Mouse (Mus musculus): ENCODE results near the gene Capn2.
A peak's percentile ranks its signal among the peaks of the same experiment; 100 is the strongest.

Capn2 gene

DNA sequence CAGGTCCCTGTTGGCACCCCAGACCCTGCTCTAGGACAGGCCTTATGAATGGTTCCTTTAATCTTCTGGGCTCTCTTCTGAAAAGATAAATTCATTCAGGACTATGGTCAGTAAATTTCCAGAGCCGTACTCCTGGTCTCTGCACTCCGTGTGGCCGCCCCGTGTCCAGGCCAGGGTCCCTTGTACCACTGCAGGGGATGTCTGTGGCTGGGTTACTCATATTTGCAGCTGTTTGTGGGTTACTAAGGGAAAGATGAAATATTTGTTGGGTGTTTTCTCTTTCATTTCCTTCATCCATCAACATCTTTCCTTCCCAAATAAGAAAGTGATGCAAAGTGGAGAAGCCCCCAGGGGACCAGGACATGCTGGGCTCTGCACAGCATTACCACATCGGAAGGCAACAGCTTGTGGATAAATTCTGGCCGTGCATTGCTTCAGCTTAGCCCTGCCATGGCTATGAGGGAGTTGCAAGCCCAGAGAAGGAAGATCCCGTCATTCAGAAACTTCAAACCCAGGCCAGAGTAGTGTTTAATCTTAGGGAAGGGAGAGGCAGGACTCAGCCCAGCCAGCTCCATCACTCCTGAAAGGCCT, 15.5 kb downstream of the Capn2 start:
- DNase-seq (ENCODE audit: low read depth): no peak

DNA sequence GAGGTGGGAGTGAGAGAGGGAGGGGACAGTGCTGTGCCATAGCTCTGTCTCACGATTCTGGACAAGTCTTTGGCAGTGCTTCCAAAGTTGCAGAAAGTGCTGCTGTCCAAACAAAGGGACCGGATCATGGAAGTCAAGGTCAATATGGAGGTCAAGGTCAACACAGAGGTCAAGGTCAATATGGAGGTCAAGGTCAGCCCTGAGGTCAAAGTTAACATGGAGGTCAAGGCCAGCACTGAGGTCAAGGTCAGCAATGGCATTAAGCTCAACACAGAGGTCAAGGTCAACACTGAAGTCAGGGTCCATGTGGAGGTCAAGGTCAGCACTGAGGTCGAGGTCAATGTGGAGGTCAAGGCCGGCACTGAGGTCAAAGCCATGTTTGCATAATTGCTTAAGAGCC, 16.6 kb downstream of the Capn2 start:
- DNase-seq (ENCODE audit: low read depth): no peak

DNA sequence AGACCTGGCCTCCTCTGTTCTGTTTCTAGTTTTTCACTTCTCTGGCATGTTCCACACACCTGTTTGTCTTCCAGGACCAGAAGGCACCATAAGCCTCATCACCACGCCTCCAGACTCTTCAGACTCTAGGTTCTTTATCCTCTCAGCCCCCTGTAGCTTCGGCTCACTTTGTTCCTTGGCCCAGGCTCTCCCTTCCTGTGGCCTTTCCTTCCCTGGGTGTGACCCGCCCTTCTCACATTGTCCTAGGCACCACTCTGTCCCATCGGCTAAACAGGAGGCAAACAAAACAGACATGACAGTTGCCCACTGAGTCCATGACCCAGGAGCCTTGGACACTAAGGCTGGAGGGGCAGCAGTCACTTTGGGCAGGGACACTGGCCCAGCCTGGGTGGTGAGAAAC, 17.2 kb downstream of the Capn2 start:
- DNase-seq (ENCODE audit: low read depth): no peak

DNA sequence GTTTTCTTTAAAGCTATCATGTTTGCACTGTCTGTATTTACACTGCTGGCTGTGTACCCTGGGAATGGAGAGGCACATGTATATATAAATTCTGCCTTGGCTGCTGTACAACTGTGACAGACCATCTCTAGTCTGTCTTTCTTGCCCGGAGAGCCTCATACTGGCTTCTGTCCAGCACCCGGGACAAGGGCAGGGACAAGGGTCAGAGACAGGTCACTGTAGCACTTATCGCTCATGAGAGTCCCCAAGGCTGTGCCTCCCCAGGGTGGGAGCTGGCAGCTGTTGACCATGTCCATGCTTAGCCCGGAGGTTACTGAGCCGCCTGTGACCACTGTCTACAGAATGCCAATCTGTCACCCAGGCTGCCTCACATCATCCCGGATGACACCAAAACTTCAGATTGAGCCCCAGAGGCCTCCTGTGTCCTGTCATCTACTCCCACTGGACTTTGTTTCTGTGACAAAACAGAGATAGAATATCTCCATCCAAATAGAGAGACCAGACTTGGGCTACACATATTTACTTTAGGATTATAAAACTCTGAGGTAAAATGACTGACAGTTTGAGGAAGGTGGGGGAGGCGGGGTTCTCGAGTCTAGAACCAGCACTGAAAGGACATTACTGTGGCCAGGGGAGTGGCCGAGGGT, 17.8 kb downstream of the Capn2 start:
- DNase-seq (ENCODE audit: low read depth): no peak

DNA sequence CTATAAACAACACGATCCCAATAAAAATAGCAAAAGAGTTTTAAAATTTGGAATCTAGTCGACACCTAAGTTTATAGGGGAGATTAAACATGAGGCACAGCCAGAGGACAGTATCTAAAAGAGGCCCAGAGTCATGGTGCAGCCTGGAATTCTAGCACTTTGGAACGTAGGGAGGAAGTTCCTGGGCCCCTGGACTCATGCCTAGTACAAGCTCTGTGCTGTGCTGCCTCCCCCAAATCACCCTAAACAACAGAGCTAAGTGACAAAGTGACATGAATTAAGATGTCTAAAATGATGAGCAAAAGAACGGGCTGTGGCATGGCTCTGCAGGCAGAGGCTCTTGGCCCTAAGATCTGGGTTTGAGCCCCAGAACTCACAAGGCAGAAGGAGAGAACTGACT, 19.7 kb downstream of the Capn2 start:
- DNase-seq (ENCODE audit: low read depth): no peak

DNA sequence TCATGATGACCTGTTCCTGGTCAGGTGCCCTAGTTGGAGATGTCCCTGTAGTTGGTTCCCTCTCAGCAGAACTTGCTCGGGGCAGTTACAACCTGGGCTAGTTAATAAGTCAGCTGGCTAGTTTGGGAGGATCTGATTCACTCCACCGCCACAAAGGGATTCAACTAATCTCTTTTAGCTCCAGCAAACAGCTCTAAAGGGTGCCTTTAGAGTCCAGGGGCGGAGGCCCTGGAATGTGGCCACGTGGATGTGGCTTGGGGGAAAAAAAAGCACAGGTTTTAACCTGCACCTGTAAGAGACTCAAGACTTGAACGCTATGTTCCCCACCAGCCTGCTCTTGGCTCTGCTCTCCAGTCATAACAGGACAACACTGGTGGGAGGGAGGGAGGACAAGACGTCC, 20.7 kb downstream of the Capn2 start:
- DNase-seq (ENCODE audit: low read depth): no peak

- no peak for DNase-seq (ENCODE audit: low read depth)
These were observed 22.9 kb downstream of the Capn2 start for GRCm38 (mm10) chr1:182494285-182495145.

DNA sequence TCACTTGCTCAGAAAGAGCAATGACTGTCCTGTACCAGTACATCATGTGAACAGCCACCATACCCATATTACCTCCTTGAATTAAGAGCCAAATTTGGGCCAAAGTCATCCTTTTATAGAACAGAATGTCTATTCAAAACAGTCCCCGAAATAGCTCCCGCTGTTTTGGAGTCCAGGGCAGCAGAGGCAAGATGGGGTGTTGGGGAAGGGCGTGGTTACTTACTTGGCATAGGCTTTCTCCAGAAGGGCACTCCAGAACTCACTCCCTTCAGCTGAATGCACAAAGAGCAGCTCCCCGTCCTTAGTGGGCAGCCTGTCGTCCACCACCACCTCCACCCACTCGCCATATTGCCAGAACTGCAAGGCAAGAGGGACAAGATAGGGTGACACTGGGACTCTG, 25.6 kb downstream of the Capn2 start:
- no peak for DNase-seq (ENCODE audit: low read depth)

- no peak for DNase-seq (ENCODE audit: low read depth)
These were observed 26.8 kb downstream of the Capn2 start for GRCm38 (mm10) chr1:182490568-182490967.

- peak; percentile 65 for DNase-seq (ENCODE audit: low read depth)
These were observed 27.5 kb downstream of the Capn2 start for GRCm38 (mm10) chr1:182489803-182490452.

- DNase-seq (ENCODE audit: low read depth): no peak
These were observed 28.9 kb downstream of the Capn2 start for GRCm38 (mm10) chr1:182488503-182488902.

GRCm38 (mm10) chr1:182483910-182484274, 33.5 kb downstream of the Capn2 start:
- DNase-seq (ENCODE audit: low read depth): no peak

DNA sequence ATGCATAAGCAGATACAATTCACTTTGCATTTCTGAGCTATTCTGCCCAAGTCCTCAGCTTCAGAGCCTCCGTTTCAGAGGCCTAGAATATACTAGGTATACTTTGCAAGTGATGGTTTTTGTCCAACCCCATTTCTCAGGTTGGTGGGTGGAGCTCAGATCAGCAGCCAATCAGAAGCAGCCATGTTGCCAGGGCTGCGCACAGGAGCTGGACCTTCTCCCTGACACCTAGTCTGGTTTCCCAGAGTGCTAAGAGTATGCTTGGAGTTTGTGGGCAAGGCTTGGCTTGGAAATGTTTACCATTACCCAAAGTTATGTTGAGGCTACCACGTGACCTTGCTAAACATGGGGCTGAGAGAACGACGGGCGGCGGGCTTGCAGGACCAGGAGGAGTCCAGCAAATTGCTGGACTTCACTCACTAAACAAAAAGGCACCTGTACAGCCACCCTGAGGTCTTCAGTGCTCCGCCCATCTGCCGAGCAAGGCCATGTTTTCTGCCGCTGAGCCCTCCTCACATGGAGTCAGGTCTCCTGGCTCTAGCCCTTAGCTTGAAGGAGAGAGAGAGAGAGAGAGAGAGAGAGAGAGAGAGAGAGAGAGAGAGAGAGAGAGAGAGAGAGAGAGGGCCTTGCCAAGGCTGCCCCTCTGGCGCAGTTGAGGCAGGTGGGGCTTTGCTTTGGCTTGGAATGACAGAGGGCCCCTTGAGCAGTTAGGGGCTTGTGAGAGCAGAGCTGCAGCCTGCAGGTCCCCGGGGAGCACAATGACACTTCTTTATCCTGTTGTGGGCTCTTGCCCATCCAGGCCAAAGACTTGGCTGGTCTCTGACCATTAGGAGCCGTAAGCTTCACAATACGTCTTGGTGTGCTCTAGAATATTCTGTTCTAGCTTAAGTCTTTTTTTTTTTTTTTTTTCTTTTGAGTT, 34.2 kb downstream of the Capn2 start:
- DNase-seq (ENCODE audit: low read depth): no peak

DNA sequence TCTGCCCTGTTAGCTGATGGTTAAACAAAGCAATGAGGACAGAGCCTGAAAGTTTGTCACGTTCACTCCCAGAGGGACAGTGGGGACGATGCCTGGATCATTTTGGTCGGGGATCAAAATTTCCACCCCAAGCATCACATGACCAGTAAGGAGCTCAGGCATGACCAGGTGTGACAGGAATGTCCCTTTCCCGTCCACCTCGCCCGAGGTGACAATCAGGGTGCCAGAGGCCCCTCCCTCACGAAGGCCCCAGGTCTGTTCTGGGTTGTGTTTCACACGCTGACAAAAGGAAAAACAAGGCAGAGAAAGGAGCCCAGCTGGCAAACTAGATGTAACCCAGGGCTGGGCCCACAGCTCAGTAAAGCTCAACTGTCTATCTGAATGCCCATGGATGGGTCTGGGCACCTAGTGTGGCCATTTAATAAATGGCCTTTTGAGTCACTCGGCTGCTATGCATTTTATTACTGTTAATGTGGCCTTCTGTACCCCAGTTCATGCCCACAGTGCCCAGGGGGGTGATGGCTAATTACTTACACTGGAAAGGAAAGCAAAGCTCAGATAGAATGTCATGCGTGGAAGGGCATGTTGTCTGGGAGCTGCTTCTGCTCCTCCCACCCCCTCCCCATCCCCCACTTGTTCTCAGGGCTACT, 35.6 kb downstream of the Capn2 start:
- DNase-seq (ENCODE audit: low read depth): no peak

- DNase-seq (ENCODE audit: low read depth): no peak
These were observed 36.3 kb downstream of the Capn2 start for GRCm38 (mm10) chr1:182481138-182481537.

- DNase-seq (ENCODE audit: low read depth): no peak
These were observed 38.5 kb downstream of the Capn2 start for GRCm38 (mm10) chr1:182478935-182479334.

DNA sequence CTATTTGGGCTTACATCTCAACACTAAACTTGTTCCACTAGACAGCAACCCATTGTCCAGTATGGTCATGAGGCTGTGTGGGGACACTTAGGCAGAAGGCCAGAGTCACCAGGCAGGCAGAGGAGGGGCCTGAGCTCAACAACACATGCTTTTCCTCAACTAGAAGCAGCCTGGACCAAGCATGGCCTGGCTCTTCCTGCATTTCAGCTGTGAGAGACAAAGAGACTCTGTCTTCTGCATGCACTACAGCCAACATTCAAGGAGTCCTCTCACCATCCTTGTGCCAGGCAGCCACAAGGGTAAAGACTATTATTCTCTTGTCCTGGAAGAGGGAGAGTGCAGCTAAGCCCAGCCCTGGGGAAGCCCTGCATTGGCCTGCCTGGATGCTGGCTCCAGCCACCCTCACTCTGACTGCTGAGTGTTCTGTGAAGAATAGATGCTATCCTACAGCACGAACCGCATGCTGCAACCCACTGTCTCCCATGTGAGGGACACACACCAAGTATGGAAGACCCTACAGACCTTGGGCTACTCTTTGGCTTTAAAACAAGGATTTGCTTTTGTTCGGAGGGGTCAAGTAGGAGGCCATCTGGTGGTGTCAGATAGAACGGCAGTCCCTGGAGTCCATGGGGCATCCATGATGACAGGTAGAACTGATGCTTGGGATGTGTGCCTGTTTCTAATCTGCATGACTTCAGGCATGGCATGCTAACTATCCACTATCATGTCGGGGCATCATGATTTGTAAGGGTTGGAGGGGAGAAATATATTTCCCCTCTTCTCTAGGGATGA, 42.2 kb downstream of the Capn2 start:
- no peak for DNase-seq (ENCODE audit: low read depth)

DNA sequence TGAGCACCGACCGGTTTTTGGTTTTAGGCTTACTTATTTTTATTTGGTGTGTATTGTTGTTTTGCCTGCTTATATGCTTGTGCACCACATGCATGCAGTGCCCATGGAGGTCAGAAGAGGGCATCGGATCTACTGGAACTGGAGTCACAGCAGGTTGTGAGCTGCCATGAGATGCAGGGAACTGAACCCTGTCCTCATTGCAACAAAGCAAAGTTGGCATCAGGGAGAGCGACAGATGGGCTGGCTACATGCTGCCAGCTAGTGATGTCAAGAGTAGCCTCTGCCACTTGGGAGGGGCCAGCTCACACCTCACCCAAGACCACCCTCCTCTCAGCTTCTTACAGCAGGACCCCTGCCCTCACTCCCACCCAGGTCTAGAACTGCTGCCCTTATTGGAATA, 51.4 kb downstream of the Capn2 start:
- no peak for DNase-seq (ENCODE audit: low read depth)

- no peak for DNase-seq (ENCODE audit: low read depth)
These were observed 52.1 kb downstream of the Capn2 start for GRCm38 (mm10) chr1:182465309-182465708.

DNA sequence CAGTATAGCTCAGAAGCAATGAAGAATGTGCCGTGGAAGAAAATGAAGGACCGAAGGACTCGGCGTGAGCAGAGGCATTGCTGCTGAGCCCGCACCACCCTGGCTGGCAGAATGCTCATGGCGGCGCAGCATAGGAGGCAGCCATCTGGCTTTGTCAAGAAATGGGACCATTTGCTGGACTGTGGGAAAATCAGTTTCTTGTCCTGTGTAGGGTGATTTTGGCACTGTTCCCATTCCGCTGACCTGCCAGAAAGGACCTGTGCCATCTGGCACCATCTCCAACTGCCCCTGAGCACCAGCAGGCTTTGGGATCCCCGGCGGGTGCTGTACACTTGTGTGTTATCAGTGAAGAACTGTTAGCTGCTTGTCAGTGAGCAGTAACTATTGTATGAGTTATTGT, 55.6 kb downstream of the Capn2 start:
- DNase-seq (ENCODE audit: low read depth): no peak

All from c-Kit-positive CD71-positive TER-119-negative erythroid progenitor cells, embryonic 14.5 days (primary cell).